Mouse (Mus musculus) kidney, postnatal 14 days (tissue): Measurements from ENCODE around the gene Por.
A peak's percentile ranks its signal among the peaks of the same experiment; 100 is the strongest.

ENCODE experiments used
- DNase-seq: peaks from one replicate; pipeline ENCODE4 v3.0.0; 2022; ENCODE audit warnings: mixed read lengths

Gene Por

GRCm38 (mm10) chr5:135778471-135779445 lies 108.9 kb downstream of the Por start, which contains the start of gene Mdh2:
Mdh2 (plus strand) TSS chr5:135778480.
- DNase-seq, result peak; percentile 100

DNA sequence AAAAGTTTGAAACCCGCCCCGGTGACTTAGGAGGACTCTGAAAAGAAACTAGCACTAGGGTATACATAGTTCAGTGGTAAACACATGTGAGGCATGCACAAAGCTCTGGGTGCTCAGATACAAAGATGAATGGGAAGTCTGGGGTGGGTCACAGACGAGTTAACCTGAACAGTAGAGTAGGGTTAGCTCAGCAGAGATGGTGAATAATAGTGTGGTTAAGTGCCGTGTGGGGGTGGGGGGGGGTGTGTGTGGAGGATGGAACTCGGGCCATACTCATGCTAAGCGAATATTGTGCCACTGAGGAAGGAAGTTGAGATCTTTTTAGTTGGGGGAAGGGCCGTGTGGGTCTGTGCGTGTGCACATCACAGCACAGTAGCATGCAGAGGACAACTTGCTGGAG lies 110.5 kb downstream of the Por start:
- no peak for DNase-seq

DNA sequence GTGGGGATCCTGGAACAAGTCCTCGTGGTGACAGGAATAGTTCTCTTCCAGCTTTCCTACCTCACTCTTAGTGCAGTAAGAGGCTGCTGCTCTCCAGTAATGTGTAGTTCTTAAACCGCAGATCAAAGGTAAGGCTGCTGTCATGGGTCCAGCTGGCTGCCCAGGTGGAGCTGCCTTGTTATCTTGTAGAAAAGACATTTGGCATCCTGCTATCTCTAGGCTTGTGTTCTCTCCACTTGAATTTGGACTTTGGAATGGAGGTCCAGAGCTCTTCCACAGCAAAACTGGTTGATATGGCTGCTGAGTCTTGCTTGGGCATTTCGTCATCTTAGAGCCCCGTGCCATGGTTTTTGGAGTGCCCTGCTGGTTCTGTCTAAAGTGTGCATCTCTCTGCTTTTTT lies 113.1 kb downstream of the Por start:
- DNase-seq, result no peak
